Mouse (Mus musculus) left cerebral cortex, postnatal 25 days (tissue): ENCODE measurements around the gene Skp1a. TPM values are rescaled to one million over a fixed set of nuclear protein-coding genes. Genes with fewer than 3 reads are reported as not detected.

Source experiments
- total RNA-seq, 2 experiments: library from RNA; stranded (reverse); gene quantifications; 2 replicates each; pipeline ENCODE4 v1.2.3; 2021

The Skp1a gene
- total RNA-seq, 2 experiments from 2014 or later, result 480 to 513 TPM

Other genes starting within 250 kb of the Skp1a start
- 100 to 1,000 TPM; 191 to 200 TPM for gene Ube2b, start 231.2 kb upstream of the Skp1a start, total RNA-seq
- 10 to 100 TPM; 12.5 to 12.9 TPM for gene Cdkl3, start 227.8 kb upstream of the Skp1a start, total RNA-seq
- gene Ppp2ca, start 133.3 kb upstream of the Skp1a start, total RNA-seq, result 100 to 1,000 TPM; 123 to 128 TPM
- not detected for gene Olfr1373, start 86.5 kb upstream of the Skp1a start, total RNA-seq
- gene Olfr1371, start 18.0 kb upstream of the Skp1a start, total RNA-seq, result not detected
- gene Tcf7, start 51.0 kb downstream of the Skp1a start, total RNA-seq, result 1 to 10 TPM; 3.5 to 4.1 TPM
- gene Vdac1, start 128.9 kb downstream of the Skp1a start, total RNA-seq, result 100 to 1,000 TPM; 544 to 569 TPM
- 10 to 100 TPM; 66.9 to 68.5 TPM for gene 9530068E07Rik, start 164.4 kb downstream of the Skp1a start, total RNA-seq